Mouse (Mus musculus): ENCODE data around the gene Mob4. TPM values are rescaled to one million over a fixed set of nuclear protein-coding genes. Genes with fewer than 3 reads are reported as not detected.

Gene Mob4
- polyA plus RNA-seq (2015; fragmentation: Nextera tagmentation; extraction: Ambion mirVana) = 45.0 and 58.2 TPM in 2 replicates

GRCm38 (mm10) chr1:55130943-55131401, at the start of gene Mob4:
TSS of gene Mob4 (plus strand) at chr1:55131231.
- peaks cover 39% of the 10 kb centered on the region for H3K4me1 ChIP-seq (replicated peaks)
- ATAC-seq (ENCODE audit: low read depth) (peak; percentile 95), DNase-seq (peak; percentile 84)
- peak within 1 kb of the TSS; percentile 96 for H3K27ac ChIP-seq
- no peaks in the 10 kb centered on the region for H3K27me3 ChIP-seq
- no peaks in the 10 kb centered on the region for H3K9me3 ChIP-seq (replicated peaks)
- peaks cover 9% of the 10 kb centered on the region for H3K36me3 ChIP-seq
- WGBS (ENCODE audit: insufficient replicate concordance) = under 1% methylated on average over 42 of the region's 42 CpGs
- H3K4me3 ChIP-seq (replicated peaks) = peak within 1 kb of the TSS; percentile 100
- peak within 1 kb of the TSS; percentile 82 for H3K4me2 ChIP-seq
- peak within 1 kb of the TSS; percentile 99 for H3K9ac ChIP-seq

GRCm38 (mm10) chr1:55082106-55082505, 48.9 kb upstream of the Mob4 start:
- peaks cover 86% of the 10 kb centered on the region for H3K36me3 ChIP-seq

GRCm38 (mm10) chr1:55085781-55086366, 45.2 kb upstream of the Mob4 start:
- Histone ChIP-seq H3K9ac (peak overlapping the region; percentile 98), H3K36me3 (peaks cover 62% of the 10 kb centered on the region), H3K4me1 (replicated peaks) (peaks cover 70% of the 10 kb centered on the region), H3K9me3 (replicated peaks) (no peaks in the 10 kb centered on the region), H3K27me3 (no peaks in the 10 kb centered on the region), H3K4me2 (peak overlapping the region; percentile 98), H3K27ac (peak overlapping the region; percentile 96), H3K4me3 (replicated peaks) (peak overlapping the region; percentile 94)
- WGBS (ENCODE audit: insufficient replicate concordance) = 20% methylated on average over 7 of the region's 7 CpGs
- DNase-seq (no peak), ATAC-seq (ENCODE audit: low read depth) (no peak)

More at GRCm38 (mm10) chr1:55082106-55082505, 48.9 kb upstream of the Mob4 start:
- DNase-seq (no peak), ATAC-seq (ENCODE audit: low read depth) (no peak)
- Histone ChIP-seq H3K4me3 (replicated peaks) (no peak overlapping the region), H3K9me3 (replicated peaks) (no peaks in the 10 kb centered on the region), H3K9ac (no peak overlapping the region), H3K4me1 (replicated peaks) (peaks cover 59% of the 10 kb centered on the region), H3K27ac (no peak overlapping the region), H3K27me3 (no peaks in the 10 kb centered on the region), H3K4me2 (no peak overlapping the region)
- WGBS (ENCODE audit: insufficient replicate concordance) = 50% methylated on average over 1 of the region's 1 CpGs

- H3K9ac ChIP-seq = peak overlapping the region; percentile 98
- peaks cover 60% of the 10 kb centered on the region for H3K36me3 ChIP-seq
- H3K27ac ChIP-seq = peak overlapping the region; percentile 96
- H3K9me3 ChIP-seq (replicated peaks) = no peaks in the 10 kb centered on the region
- peak overlapping the region; percentile 94 for H3K4me3 ChIP-seq (replicated peaks)
- peaks cover 74% of the 10 kb centered on the region for H3K4me1 ChIP-seq (replicated peaks)
- no peaks in the 10 kb centered on the region for H3K27me3 ChIP-seq
- DNase-seq (no peak), ATAC-seq (ENCODE audit: low read depth) (peak; percentile 8)
- WGBS (ENCODE audit: insufficient replicate concordance) = 0% methylated on average over 13 of the region's 13 CpGs
- peak overlapping the region; percentile 98 for H3K4me2 ChIP-seq
Observed at GRCm38 (mm10) chr1:55086868-55087400, 44.1 kb upstream of the Mob4 start.

- Histone ChIP-seq H3K4me3 (replicated peaks) (peak overlapping the region; percentile 94), H3K9ac (peak overlapping the region; percentile 98), H3K27me3 (no peaks in the 10 kb centered on the region), H3K4me1 (replicated peaks) (peaks cover 76% of the 10 kb centered on the region), H3K36me3 (peaks cover 57% of the 10 kb centered on the region), H3K9me3 (replicated peaks) (no peaks in the 10 kb centered on the region), H3K27ac (peak overlapping the region; percentile 96), H3K4me2 (peak overlapping the region; percentile 98)
- DNase-seq = no peak
- peak; percentile 43 for ATAC-seq (ENCODE audit: low read depth)
- WGBS (ENCODE audit: insufficient replicate concordance) = under 1% methylated on average over 50 of the region's 57 CpGs
Observed at GRCm38 (mm10) chr1:55087401-55087904, 43.6 kb upstream of the Mob4 start.

GRCm38 (mm10) chr1:55087932-55088610, 43.0 kb upstream of the Mob4 start, which contains the start of the genes Hspe1 and Hspd1:
TSS of gene Hspe1 (plus strand) at chr1:55088132.
TSS of gene Hspd1 (minus strand) at chr1:55088243.
- Histone ChIP-seq H3K9ac (peak within 1 kb of the TSS; percentile 98), H3K27ac (peak within 1 kb of the TSS; percentile 96), H3K9me3 (replicated peaks) (no peaks in the 10 kb centered on the region), H3K4me1 (replicated peaks) (peaks cover 79% of the 10 kb centered on the region), H3K4me2 (peak within 1 kb of the TSS; percentile 98), H3K4me3 (replicated peaks) (peak within 1 kb of the TSS; percentile 94), H3K36me3 (peaks cover 55% of the 10 kb centered on the region), H3K27me3 (no peaks in the 10 kb centered on the region)
- DNase-seq (peak; percentile 96), ATAC-seq (ENCODE audit: low read depth) (peak; percentile 89)
- WGBS (ENCODE audit: insufficient replicate concordance) = under 1% methylated on average over 69 of the region's 76 CpGs

- peak overlapping the region; percentile 98 for H3K4me2 ChIP-seq
- peaks cover 54% of the 10 kb centered on the region for H3K36me3 ChIP-seq
- no peak for DNase-seq
- WGBS (ENCODE audit: insufficient replicate concordance) = 2% methylated on average over 16 of the region's 16 CpGs
- no peaks in the 10 kb centered on the region for H3K9me3 ChIP-seq (replicated peaks)
- H3K27ac ChIP-seq = peak overlapping the region; percentile 96
- H3K4me1 ChIP-seq (replicated peaks) = peaks cover 76% of the 10 kb centered on the region
- no peaks in the 10 kb centered on the region for H3K27me3 ChIP-seq
- peak overlapping the region; percentile 98 for H3K9ac ChIP-seq
- ATAC-seq (ENCODE audit: low read depth) = no peak
- peak overlapping the region; percentile 94 for H3K4me3 ChIP-seq (replicated peaks)
Observed at GRCm38 (mm10) chr1:55088611-55089497, 42.2 kb upstream of the Mob4 start.

GRCm38 (mm10) chr1:55089498-55090064, 41.5 kb upstream of the Mob4 start:
- ATAC-seq (ENCODE audit: low read depth) (no peak), DNase-seq (no peak)
- peak overlapping the region; percentile 98 for H3K9ac ChIP-seq
- H3K4me2 ChIP-seq = peak overlapping the region; percentile 98
- H3K36me3 ChIP-seq = peaks cover 48% of the 10 kb centered on the region
- H3K4me3 ChIP-seq (replicated peaks) = peak overlapping the region; percentile 94
- peak overlapping the region; percentile 75 for H3K27ac ChIP-seq
- H3K4me1 ChIP-seq (replicated peaks) = peaks cover 69% of the 10 kb centered on the region
- 51% methylated on average over 5 of the region's 5 CpGs for WGBS (ENCODE audit: insufficient replicate concordance)
- H3K9me3 ChIP-seq (replicated peaks) = no peaks in the 10 kb centered on the region
- H3K27me3 ChIP-seq = no peaks in the 10 kb centered on the region

GRCm38 (mm10) chr1:55092056-55092455, 39.0 kb upstream of the Mob4 start:
- WGBS (ENCODE audit: insufficient replicate concordance) = 69% methylated on average over 2 of the region's 2 CpGs
- Histone ChIP-seq H3K27me3 (no peaks in the 10 kb centered on the region), H3K4me1 (replicated peaks) (peaks cover 45% of the 10 kb centered on the region), H3K4me2 (no peak overlapping the region), H3K9ac (no peak overlapping the region; the same call in 1 of the 2 replicates), H3K27ac (peak overlapping the region; percentile 58), H3K9me3 (replicated peaks) (no peaks in the 10 kb centered on the region), H3K36me3 (peaks cover 34% of the 10 kb centered on the region), H3K4me3 (replicated peaks) (no peak overlapping the region)
- ATAC-seq (ENCODE audit: low read depth) = no peak
- no peak for DNase-seq

- Histone ChIP-seq H3K27ac (peak overlapping the region; percentile 58; the same call in 1 of the 2 replicates), H3K9ac (no peak overlapping the region), H3K9me3 (replicated peaks) (no peaks in the 10 kb centered on the region), H3K4me2 (no peak overlapping the region), H3K4me3 (replicated peaks) (no peak overlapping the region), H3K27me3 (no peaks in the 10 kb centered on the region), H3K4me1 (replicated peaks) (peaks cover 45% of the 10 kb centered on the region), H3K36me3 (peaks cover 34% of the 10 kb centered on the region)
- DNase-seq (no peak), ATAC-seq (ENCODE audit: low read depth) (no peak)
- WGBS (ENCODE audit: insufficient replicate concordance) = 38% methylated on average over 1 of the region's 1 CpGs
Observed at GRCm38 (mm10) chr1:55092469-55092868, 38.6 kb upstream of the Mob4 start.

Data from liver, embryonic 13.5 days (tissue).